Mouse (Mus musculus): ENCODE measurements at regions not wholly inside any gene's neighbourhood (a gene's known extent, or its start where the extent isn't known, plus 50 kb on each side); places are given as distances from the start of the nearest gene placed in this dataset.

DNA sequence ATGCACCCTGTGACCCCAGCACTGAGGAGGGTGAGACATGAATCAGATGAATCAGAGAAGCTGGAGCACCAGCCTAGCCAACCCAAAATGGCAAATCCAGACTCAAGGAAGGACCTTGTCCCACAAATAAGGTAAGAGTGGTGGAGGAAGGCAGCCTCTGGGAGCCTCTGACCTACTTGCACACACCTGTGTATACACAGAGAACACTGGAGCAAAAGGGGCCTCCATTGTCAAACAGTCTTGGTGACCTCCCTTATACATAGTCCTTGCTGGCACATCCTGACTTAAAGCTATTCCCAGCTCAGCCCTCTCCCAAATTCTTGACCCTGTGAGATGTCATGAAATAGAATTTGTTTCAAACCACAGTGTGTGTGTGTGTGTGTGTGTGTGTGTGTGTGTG lies 57.1 kb downstream of the Inhbb start:
- intact Hi-C loops (cut with DNase I), result no loop called here

DNA sequence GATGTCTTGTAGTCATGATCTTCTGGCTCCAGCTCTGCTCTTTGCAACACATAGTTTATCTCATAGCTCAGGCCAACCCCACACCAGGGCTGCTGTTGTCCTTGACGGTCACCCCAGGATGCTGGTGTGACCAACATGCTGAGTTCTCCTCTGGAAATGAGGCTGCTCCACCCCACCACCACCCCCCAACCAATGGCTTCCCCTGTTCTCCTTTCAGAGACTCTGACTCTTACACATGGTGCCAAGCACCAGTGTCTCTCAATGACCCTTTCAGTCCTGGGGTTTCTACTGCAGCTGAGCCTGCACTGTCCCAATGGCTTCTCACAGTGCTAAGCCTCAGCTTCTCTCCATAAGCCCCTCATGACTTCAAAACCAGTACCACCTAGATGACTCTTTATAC lies 64.0 kb downstream of the Inhbb start:
- no peak for DNase-seq (ENCODE audit: low spot score in 2 of 2)
- intact Hi-C loops (cut with DNase I), result no loop called here

More for the DNA sequence above, 57.1 kb downstream of the Inhbb start:
- no peak for DNase-seq (ENCODE audit: low spot score in 2 of 2)

DNA sequence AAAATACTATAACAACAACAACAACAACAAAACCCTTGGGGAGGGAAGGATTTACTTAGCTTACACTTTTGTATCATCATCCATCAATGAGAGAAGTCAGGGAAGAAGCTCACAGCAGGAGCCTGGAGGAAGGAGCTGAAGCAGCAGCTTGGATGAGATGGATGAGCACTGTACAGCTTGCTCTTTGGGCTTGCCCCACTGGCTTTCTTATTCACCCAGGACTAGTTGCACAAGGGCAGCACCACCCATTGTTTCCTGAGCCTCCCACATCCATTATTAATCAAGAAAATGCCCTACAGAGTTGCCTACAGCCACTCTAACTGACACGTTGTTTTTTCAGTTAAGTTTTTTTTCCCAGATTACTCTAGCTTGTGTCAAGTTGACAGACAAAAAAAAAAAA lies 65.1 kb downstream of the Inhbb start:
- DNase-seq (ENCODE audit: low spot score in 2 of 2), result no peak
- intact Hi-C loops (cut with DNase I), result no loop called here

DNA sequence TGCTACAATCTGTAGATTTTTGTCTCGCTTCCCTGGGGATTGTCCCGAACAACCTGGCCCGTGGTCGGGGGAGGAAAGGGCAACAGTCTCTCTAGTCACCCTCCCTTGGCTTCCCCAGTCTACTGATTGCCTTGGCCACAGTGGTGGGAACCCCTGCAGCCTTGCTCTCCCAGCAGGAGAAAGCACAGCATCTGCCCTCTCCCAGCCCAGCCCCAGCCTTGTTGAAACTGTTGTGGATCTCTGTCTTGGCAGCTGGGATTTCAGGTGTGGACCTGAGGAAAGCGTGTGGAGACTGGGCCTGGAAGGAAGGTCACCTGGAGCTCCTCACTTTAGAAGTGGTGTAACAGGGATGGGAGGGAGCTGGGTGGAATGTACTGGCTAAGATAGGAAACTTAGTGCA lies 66.6 kb downstream of the Inhbb start:
- no peak for DNase-seq (ENCODE audit: low spot score in 2 of 2)
- intact Hi-C loops (cut with DNase I), result no loop called here

DNA sequence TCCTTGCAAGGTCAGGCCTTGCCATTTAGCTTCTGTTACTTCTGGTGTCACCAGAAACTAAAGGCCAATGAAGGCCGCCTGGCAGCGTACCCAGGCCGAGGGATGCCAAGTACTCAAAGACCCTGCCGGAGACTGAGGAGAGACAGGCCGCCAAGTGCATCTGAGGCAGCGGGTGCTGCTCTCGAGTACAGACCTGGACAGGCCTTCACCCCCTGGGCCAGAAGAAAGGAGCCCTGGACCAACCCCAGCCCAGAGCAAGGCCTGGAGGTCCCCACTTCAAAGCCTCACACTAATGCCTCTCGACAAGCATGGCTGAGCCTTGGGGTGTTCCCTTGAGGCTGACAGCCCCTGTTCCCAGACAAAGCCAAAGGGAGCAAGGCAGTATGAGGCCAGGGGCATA lies 70.5 kb downstream of the Inhbb start:
- intact Hi-C loops (cut with DNase I), result no loop called here
- DNase-seq (ENCODE audit: low spot score in 2 of 2), result no peak

DNA sequence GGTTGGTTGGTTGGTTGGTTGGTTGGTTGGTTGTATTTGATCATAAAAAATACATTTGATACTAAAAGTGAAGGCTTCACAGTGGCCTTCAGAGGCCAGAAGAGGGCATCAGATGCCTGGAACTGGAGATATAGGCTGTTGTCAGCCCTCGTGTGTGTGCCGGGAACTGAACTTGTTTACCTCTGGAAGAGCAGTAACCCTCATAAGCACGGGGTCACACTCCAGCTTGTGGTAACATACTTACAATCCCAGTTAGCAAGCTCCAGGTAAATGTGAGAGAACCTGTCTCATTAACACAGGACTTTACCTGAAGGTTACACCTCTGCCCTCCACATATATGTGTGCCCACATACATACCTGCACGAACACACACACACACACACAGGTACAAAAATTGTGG lies 71.2 kb downstream of the Inhbb start:
- intact Hi-C loops (cut with DNase I), result no loop called here
- no peak for DNase-seq (ENCODE audit: low spot score in 2 of 2)

DNA sequence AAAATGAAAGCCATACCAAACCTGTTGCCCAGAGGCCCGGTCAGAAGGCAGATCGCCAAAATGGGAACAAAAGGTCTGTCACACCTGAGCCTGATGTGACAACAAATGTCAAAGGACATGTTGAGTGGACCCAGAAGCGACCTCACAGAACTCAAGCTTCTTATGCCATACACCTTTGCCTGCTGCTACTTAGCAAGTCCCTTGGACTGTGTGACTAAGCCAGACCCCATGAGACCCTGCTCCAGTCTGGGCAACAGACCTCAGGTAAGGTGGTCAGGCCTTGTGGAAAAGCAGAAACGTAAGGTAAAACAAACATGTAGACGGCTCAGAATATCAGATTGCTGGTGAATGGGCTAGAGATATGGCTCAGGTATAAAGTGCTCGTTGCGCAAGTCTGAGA lies 71.8 kb downstream of the Inhbb start:
- DNase-seq (ENCODE audit: low spot score in 2 of 2), result no peak
- intact Hi-C loops (cut with DNase I), result no loop called here

DNA sequence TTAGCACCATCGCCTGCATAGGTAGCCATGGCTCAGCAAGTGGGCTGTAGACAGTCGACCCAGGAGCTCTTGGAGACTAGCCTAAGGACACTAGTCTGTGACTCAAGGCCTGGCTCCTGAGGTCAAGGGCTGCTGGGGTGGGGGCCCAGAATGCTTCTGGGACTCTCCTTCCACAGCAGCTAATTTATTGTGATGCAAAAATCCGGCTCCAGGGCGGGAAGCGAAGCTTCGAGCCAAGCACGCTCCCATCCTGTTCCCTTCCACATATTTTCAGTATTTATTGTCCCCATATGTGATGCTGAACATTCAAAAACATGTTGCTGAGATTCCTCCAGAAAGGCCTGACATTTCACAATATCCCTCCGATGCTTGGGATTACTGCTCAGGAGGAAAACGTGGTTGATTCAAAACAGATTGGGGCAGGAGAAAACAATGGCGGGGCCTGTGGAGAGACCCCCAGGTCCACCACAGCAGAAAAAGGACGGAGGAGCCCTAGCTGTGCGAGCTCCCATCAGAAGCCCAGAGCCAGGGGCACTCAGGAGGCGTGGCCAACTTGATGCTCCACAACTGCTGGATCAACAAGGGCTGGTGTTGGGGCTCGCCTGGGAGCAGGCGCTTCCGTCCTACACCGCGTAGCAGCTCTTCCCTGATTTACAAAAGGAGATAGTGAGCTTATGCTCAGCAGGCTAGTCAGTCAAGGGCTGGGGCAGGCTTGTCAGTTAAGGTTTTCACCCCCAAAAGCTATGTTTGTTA lies 73.4 kb downstream of the Inhbb start:
- intact Hi-C loops (cut with DNase I), result no loop called here
- no peak for DNase-seq (ENCODE audit: low spot score in 2 of 2)

DNA sequence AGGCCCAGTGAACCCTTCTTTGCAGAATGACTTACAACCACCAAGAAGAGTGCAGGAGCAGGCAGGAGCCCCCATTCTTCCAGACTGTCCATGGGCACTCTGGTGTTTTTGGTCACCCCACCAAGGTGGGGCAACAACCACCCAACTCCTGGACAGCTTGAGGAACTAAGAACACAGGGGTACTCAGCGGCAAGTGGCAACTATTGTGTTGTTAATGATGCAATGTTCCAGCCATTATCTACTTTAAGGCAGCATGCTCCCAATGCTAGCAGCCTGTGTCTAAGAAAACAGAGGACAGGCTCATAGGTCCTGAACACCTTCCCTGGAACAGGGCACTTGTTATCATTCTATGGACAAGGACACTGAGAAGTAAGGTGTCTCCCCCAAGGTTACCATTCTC lies 74.3 kb downstream of the Inhbb start:
- intact Hi-C loops (cut with DNase I), result no loop called here

DNA sequence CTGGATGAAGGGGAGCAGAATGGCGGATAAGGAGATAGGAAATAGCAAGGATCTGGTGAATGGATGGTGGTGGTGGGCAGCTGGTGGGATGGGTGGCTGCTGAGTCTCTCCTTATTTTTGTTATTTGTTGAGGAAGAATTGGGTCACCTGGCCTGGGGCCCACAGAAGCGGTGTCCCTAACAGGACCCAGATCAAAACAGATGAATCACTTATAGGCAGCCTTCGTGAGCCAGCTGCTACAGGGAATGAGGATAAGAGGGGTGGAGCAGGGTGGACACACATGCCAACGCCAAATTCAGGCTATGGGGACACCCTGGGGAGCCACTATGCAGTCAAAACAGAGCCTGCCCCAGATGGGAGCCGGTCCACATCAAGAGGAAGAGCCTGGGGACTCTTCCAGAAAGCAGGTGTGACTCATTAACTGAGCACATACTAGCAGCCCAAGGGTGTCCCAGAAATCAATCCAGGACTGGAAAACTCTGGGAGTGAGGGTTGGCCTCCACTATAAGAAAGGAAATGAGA lies 75.4 kb downstream of the Inhbb start:
- DNase-seq (ENCODE audit: low spot score in 2 of 2), result no peak
- intact Hi-C loops (cut with DNase I), result no loop called here

More for the DNA sequence above, 74.3 kb downstream of the Inhbb start:
- no peak for DNase-seq (ENCODE audit: low spot score in 2 of 2)

DNA sequence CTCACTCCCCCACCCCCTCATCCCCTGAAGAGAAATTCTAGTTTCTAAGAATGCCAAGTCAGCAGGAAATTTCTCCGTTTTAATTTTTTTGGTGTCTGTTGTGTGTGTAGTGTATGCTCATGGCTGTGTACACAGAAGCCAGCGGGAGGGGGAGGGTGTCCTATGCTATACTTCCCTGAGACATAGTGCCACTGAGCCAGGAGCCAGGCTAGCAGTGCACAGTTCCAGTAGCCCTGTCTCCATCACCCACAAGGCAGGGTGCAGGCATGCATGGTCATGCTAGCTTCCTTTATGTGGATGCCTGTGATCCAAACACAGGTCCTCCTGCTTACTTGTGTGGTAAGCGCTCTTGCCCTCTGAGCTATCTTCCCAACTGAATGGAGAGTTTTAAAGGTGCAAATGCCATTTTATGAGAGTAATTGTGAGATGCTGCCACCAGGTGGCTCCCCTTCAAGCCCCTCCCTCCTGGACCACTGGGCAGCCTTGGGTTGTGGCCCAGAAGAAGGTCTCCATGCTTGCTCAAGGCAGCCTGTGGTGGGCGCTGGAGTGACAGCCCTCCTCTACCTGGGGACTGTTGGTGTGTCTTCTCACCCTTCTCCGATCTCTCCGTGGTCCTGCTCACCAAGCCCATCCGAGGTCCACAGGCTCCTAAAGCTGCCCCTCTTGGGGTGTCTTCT lies 76.8 kb downstream of the Inhbb start:
- no peak for DNase-seq (ENCODE audit: low spot score in 2 of 2)
- intact Hi-C loops (cut with DNase I), result no loop called here

DNA sequence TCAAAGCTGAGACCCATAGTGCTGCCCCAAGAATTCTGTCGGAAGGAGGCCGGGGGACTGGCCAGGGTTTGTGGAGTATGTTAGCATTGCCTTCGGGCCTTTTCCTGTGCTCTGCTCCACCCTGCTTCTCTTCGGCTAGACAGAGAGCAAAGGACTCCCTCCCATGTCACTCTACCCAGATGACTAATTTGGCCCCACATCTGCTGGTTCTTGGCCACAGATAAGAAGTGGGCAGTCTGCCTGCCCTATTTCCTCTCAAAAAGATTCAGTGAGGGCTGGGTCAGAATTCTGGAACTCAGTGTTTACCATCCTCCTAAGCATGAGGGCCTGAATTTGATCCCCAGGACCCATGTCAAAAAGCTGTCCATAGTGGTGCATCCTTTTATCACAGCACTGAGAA lies 78.0 kb downstream of the Inhbb start:
- intact Hi-C loops (cut with DNase I), result no loop called here
- no peak for DNase-seq (ENCODE audit: low spot score in 2 of 2)

DNA sequence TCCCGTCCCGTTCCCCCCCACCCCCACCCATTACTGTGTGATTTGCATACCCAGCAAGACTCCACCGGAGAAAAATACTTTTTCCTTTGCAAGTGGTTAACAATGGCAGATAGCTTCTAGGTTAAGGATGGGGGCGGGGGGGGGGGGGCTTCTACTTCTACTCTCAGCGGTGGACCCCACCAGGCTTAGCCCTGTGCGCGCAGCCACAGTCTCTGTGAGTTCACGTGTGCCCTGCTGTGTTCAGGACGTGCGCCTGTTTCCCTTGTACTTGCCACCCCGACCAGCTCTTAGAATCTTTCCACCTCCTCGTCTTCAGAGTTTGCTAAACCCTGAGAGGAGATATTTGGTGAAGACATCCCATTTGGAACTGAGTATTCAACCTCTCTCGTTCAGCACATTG lies 86.9 kb downstream of the Inhbb start:
- no peak for DNase-seq (ENCODE audit: low spot score in 2 of 2)
- intact Hi-C loops (cut with DNase I), result no loop called here

DNA sequence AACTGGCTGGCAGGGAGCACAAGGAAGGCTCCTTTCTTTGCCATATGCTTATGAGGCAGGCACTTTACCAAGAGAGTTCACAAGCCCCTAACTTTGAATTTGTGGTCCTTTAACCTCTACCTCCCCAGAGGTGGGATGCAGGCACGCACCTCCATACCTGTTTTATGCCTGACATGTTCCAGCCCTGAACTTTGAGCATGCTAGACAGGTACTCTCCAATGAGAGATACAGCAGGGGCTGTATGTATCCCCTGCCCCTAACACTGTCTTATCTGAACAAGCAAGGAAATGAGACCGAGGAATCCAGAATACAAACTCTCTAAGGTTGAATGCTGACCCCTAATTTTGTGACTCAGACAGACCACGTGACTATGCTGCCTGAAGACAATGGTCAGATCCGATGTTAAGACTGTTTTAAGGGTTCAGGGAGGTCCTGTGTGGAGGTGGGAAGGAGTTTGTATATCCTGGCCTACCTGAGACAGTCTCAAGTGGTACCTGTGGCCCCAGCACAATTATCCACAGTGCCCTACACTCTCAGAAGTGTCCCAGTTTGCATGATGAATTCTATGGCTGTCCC lies 91.2 kb downstream of the Inhbb start:
- intact Hi-C loops (cut with DNase I), result no loop called here

DNA sequence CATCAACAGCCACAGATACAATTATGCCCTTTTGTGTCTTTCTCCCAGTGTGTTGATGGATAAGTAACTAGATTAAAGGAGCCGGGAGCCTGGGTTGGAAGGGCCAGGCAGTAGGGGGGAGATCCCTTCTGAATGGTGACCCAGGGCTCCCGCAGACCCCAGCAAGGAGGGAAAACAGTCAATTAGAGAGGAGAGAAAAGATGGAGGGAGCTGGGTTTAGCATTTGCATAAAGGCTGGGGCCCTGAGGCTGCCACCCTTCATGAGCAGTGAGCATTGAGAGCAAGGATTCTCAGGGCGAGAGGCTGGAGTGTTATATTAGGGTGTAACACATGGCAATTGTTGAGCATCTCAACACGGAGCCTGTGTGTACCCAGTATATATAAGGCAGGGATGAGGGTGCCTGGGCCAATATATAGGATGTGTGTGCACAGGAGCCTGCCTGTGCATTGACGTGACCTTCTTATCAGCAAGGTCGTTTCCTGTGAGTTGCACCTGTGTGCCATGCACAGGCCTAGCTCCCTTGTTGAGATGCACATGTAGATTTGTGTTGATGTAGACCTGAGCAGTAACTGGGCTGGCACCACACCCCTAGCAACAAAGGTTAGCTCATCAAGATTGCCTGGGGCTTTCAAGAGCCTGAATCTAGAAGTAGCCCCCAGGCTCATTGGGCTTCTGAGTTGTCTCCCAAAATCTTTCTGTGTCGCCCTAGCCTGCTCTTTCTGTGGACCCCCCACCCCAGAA lies 92.2 kb downstream of the Inhbb start:
- DNase-seq (ENCODE audit: low spot score in 2 of 2), result no peak
- intact Hi-C loops (cut with DNase I), result no loop called here

More for the DNA sequence above, 91.2 kb downstream of the Inhbb start:
- no peak for DNase-seq (ENCODE audit: low spot score in 2 of 2)

DNA sequence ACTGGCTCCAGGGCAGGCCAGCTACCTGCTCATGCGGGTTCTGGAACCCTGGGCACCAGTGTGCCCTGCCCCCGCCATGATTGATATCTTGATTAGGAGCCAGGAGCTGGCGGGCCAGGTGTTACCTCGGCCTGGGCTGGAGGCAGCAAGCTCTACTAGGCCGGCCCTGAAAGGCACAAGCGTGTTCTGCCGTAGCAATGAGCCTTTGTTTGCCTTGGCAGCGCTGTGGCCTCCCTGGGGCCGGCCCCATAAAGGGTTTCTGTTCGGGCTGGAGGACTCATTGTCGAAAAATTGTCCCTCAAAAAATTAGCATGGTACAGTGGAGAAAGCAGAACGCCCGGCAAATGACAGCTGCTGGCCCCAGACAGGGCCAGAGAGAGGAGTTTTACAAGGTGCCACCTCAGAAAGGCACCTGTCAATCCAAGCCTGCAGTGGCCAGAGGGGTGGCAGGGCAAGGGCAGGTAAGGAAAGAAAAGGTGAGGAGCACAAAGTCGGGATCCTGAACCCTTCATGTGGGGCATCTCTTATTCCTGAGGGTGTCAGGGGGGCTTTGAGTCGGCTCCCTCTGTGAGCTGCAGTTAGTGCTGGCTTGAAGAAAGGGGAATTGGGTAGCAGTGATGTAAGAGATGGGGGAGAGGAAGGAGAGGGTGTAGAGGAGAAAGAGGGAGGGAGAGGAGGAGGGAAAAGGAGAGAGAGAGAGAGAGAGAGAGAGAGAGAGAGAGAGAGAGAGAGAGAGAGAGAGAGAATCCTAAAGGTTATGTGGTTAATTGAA lies 92.9 kb downstream of the Inhbb start:
- DNase-seq (ENCODE audit: low spot score in 2 of 2), result peak; percentile 21 to 31
- intact Hi-C loops (cut with DNase I), result no loop called here

DNA sequence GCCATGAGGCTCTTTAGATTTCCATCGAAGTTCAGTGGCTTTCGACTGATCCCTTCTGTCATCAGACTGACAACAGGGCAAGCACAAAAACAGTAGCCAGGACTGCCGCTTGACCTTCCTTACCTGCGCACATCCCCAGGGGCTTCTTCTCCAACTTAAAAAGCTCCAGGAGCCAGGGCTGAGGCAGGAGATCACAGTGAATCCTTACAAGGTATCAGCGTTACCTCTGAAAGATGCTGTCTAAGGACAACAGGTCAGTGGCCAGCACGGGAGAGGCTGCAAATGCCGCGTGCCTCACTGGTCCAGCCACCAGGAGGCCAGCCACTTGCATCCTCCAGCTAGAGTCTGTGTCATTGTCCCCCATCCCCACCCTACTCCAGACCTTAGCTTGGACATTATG lies 97.5 kb downstream of the Inhbb start:
- intact Hi-C loops (cut with DNase I), result no loop called here

DNA sequence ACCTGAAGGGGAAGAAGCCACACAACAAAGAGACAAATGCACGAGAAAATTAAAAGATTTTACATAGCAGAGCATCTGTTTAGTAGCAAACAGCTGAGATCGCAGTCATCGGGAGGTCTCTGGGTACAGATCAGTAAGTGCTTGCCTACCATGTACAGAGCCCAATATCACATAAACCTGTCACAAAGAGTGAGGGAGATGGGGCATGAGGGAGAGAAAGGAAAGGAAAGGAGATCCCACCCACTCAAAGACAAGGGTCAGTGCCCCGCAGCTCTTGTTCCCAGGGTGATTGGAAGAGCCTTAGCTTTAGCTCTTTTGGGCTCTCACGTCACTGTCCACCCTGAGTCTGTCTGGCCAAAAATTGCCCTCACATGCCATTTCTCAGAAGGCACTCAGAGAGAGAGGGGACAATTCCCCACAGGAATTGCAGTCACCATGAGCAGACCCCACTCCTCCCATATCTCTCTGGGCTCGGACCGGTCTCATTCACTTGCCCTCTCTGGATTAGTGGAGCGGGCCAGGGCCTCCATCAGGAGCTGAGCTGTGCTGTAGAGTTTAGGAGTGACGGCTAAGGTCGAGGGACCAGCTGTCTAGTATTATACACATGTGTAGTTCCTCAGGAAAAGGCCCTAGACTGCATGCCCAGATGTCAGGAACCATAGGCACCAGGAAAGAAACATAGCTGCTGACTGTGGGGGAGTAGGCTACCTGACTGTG lies 99.6 kb downstream of the Inhbb start:
- DNase-seq (ENCODE audit: low spot score in 2 of 2), result no peak
- intact Hi-C loops (cut with DNase I), result no loop called here

More for the DNA sequence above, 97.5 kb downstream of the Inhbb start:
- DNase-seq (ENCODE audit: low spot score in 2 of 2), result no peak

DNA sequence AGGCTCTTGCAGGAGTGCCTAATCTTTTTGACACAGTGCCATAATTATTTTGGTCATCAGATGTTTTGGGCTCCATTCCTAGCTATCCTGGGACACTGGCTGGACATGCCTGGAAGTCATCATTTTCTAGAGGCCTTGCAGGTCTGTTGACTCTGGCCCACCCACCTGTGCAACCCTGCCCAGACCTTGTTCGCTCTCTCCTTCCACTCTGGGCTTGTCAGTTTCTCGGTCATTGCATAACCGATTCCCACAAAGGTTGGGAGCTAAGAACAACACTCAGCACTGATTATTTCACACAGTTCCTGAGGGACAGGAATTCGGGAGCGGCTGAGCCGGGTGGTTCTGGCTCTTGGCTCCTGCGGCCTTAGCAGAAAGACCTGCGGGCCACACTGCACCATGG lies 100.2 kb downstream of the Inhbb start:
- intact Hi-C loops (cut with DNase I), result no loop called here
- DNase-seq (ENCODE audit: low spot score in 2 of 2), result no peak
